Mouse (Mus musculus): Measurements from ENCODE around the gene Sorbs1. TPM values are rescaled to one million over a fixed set of nuclear protein-coding genes. Genes with fewer than 3 reads are reported as not detected.

Gene Sorbs1
- polyA plus RNA-seq, 1 experiment from 2014 or later, result 111 TPM

DNA sequence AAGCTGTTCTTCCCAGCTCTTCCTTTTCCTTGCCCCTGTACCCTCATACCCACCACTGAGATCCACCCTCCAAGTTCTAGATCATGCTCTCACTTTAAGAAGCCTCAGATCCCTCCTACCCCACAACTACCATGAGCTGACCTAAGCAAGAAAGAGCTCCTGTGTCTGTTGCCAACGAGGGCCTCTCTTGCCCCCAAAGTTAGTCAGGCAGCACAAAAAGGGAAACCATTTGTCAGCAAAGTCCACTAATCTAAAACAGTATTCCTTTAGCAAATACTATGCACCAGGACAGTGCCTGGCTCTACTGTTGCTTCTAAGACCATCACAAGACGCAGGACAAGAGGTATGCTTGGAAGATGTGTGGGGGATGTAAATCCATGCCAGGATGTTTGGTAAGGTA lies 106.4 kb downstream of the Sorbs1 start:
- Histone ChIP-seq H3K9ac (ENCODE audit: low read length) (no peak overlapping the region), H3K4me2 (replicated peaks; ENCODE audit: low read depth) (no peak overlapping the region), H3K9me3 (ENCODE audit: control insufficient read depth, low read length) (no peaks in the 10 kb centered on the region), H3K36me3 (ENCODE audit: control insufficient read depth, insufficient read depth, low read length) (no peaks in the 10 kb centered on the region), H3K27ac (replicated peaks) (no peak overlapping the region; the same call in 1 of the 2 replicates), H3K4me1 (replicated peaks; ENCODE audit: control insufficient read depth, insufficient read depth) (peaks cover 2% of the 10 kb centered on the region; the same call in 1 of the 2 replicates), H3K4me3 (ENCODE audit: low read depth, low read length) (no peak overlapping the region), H3K27me3 (ENCODE audit: control insufficient read depth, insufficient read depth, low read length) (no peaks in the 10 kb centered on the region)
- WGBS, result 69% methylated on average over 2 of the region's 2 CpGs
- TF ChIP-seq EP300 (optimal IDR thresholded peaks at IDR 0.05), result no peak
- no peak for TF ChIP-seq CTCF (IDR thresholded peaks at IDR 0.05; ENCODE audit: low read depth)
- DNase-seq (ENCODE audit: low spot score) (no peak), ATAC-seq (ENCODE audit: low FRiP score, low TSS enrichment) (no peak)

DNA sequence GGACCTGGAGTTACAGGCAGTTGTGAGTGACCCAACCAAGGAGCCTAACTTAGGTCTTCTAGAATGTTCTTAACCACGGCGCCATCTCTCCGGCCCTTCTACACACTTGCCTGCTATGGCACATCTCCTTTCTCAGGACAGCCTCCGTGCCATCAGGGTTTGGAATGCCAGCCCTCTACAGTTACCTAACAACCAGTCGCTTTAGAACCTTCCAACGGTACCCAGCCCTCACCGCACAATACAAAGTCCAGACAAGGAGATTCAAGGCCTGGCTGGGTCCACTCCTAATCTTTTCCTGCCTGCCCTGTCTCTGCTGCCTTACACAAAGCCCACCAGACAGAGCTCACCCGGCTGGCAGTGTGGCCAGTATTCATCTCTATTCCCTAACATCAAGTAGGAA lies 106.9 kb downstream of the Sorbs1 start:
- no peak for TF ChIP-seq CTCF (IDR thresholded peaks at IDR 0.05; ENCODE audit: low read depth)
- no peak for TF ChIP-seq EP300 (optimal IDR thresholded peaks at IDR 0.05)
- peaks cover 2% of the 10 kb centered on the region; the same call in 1 of the 2 replicates for H3K4me1 ChIP-seq (replicated peaks; ENCODE audit: control insufficient read depth, insufficient read depth)
- DNase-seq (ENCODE audit: low spot score), result no peak
- no peak for ATAC-seq (ENCODE audit: low FRiP score, low TSS enrichment)
- 92% methylated on average over 8 of the region's 8 CpGs for whole genome bisulfite sequencing
- no peak overlapping the region for H3K9ac ChIP-seq (ENCODE audit: low read length)
- H3K9me3 ChIP-seq (ENCODE audit: control insufficient read depth, low read length), result no peaks in the 10 kb centered on the region
- H3K4me2 ChIP-seq (replicated peaks; ENCODE audit: low read depth), result no peak overlapping the region
- no peaks in the 10 kb centered on the region for H3K36me3 ChIP-seq (ENCODE audit: control insufficient read depth, insufficient read depth, low read length)
- H3K4me3 ChIP-seq (ENCODE audit: low read depth, low read length), result no peak overlapping the region
- no peaks in the 10 kb centered on the region for H3K27me3 ChIP-seq (ENCODE audit: control insufficient read depth, insufficient read depth, low read length)
- H3K27ac ChIP-seq (replicated peaks), result peak overlapping the region; percentile 89; the same call in 1 of the 2 replicates

DNA sequence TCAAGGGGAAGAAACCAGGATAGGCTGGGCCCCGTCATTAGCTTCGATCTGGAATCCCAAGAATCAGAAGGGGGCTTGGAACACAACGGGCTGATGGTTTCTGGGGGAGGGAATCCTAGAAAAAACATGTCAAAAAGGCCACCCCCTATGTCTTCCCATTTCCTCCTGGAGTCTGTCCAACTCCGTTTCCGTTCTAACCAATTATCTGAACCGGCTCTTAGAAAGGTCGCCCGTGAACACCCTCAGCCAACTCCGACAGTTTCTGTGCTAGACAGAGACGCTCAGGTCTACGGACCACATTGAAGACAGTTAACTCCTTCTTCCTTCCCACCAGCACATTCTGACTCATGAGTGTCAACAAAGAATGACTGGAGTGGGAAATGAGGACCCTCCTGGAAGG lies 107.8 kb downstream of the Sorbs1 start:
- DNase-seq (ENCODE audit: low spot score), result no peak
- H3K4me3 ChIP-seq (ENCODE audit: low read depth, low read length), result no peak overlapping the region
- H3K36me3 ChIP-seq (ENCODE audit: control insufficient read depth, insufficient read depth, low read length), result no peaks in the 10 kb centered on the region
- H3K9me3 ChIP-seq (ENCODE audit: control insufficient read depth, low read length), result no peaks in the 10 kb centered on the region
- no peak overlapping the region for H3K4me2 ChIP-seq (replicated peaks; ENCODE audit: low read depth)
- H3K9ac ChIP-seq (ENCODE audit: low read length), result no peak overlapping the region
- WGBS, result 31% methylated on average over 11 of the region's 11 CpGs
- H3K4me1 ChIP-seq (replicated peaks; ENCODE audit: control insufficient read depth, insufficient read depth), result peaks cover 5% of the 10 kb centered on the region; the same call in 1 of the 2 replicates
- TF ChIP-seq CTCF (IDR thresholded peaks at IDR 0.05; ENCODE audit: low read depth), result no peak
- TF ChIP-seq EP300 (optimal IDR thresholded peaks at IDR 0.05), result no peak
- peak overlapping the region; percentile 89 for H3K27ac ChIP-seq (replicated peaks)
- no peaks in the 10 kb centered on the region for H3K27me3 ChIP-seq (ENCODE audit: control insufficient read depth, insufficient read depth, low read length)
- ATAC-seq (ENCODE audit: low FRiP score, low TSS enrichment), result no peak

DNA sequence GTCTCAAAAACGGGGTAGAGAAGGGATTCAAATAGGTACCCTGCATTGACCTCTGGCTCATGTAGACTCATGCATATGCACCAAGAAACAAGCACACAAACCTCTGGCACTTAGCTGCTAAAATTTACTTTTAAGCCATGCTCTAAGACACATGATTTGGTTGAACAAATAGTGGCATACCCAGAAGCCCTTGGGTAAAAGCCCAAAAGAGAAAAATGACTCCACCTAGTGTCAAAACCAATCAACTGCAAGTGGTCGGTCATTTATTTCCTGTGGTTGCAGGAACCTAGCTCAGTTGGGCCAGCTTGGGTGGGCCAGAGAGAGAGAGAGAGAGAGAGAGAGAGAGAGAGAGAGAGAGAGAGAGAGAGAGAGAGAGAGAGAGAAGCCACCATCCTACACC lies 109.0 kb downstream of the Sorbs1 start:
- Histone ChIP-seq H3K4me2 (replicated peaks; ENCODE audit: low read depth) (no peak overlapping the region), H3K9ac (ENCODE audit: low read length) (no peak overlapping the region), H3K27me3 (ENCODE audit: control insufficient read depth, insufficient read depth, low read length) (no peaks in the 10 kb centered on the region), H3K9me3 (ENCODE audit: control insufficient read depth, low read length) (no peaks in the 10 kb centered on the region), H3K36me3 (ENCODE audit: control insufficient read depth, insufficient read depth, low read length) (no peaks in the 10 kb centered on the region), H3K4me1 (replicated peaks; ENCODE audit: control insufficient read depth, insufficient read depth) (peaks cover 5% of the 10 kb centered on the region; the same call in 1 of the 2 replicates), H3K4me3 (ENCODE audit: low read depth, low read length) (no peak overlapping the region), H3K27ac (replicated peaks) (peak overlapping the region; percentile 89)
- TF ChIP-seq CTCF (IDR thresholded peaks at IDR 0.05; ENCODE audit: low read depth) (peak; percentile 66), EP300 (optimal IDR thresholded peaks at IDR 0.05) (no peak)
- no peak for ATAC-seq (ENCODE audit: low FRiP score, low TSS enrichment)
- no peak for DNase-seq (ENCODE audit: low spot score)
- WGBS, result 69% methylated on average over 2 of the region's 2 CpGs

DNA sequence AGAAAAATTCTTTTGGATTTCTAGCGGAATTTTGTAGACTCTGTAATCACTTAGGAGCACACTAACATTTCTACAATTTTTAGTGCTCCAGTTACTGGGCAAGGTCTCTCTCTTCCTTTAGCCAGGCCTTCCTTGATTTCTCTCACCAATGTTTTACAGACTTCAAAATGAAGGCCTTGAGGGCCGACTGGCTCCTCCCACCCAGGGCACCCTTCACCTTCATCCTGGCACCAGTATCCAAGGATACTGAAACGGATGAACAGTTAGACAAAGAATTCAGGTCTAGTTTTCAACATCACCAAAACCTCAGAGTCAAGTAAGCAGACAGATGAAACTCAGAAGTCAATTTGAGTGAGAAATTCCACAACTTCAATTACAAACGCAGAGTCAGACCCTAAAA lies 109.6 kb downstream of the Sorbs1 start:
- WGBS, result 82% methylated on average over 4 of the region's 4 CpGs
- Histone ChIP-seq H3K36me3 (ENCODE audit: control insufficient read depth, insufficient read depth, low read length) (no peaks in the 10 kb centered on the region), H3K27ac (replicated peaks) (no peak overlapping the region; the same call in 1 of the 2 replicates), H3K9ac (ENCODE audit: low read length) (no peak overlapping the region), H3K27me3 (ENCODE audit: control insufficient read depth, insufficient read depth, low read length) (no peaks in the 10 kb centered on the region), H3K9me3 (ENCODE audit: control insufficient read depth, low read length) (no peaks in the 10 kb centered on the region), H3K4me2 (replicated peaks; ENCODE audit: low read depth) (no peak overlapping the region), H3K4me1 (replicated peaks; ENCODE audit: control insufficient read depth, insufficient read depth) (peaks cover 5% of the 10 kb centered on the region; the same call in 1 of the 2 replicates), H3K4me3 (ENCODE audit: low read depth, low read length) (no peak overlapping the region)
- TF ChIP-seq CTCF (IDR thresholded peaks at IDR 0.05; ENCODE audit: low read depth), result no peak
- TF ChIP-seq EP300 (optimal IDR thresholded peaks at IDR 0.05), result no peak
- DNase-seq (ENCODE audit: low spot score), result no peak
- no peak for ATAC-seq (ENCODE audit: low FRiP score, low TSS enrichment)

DNA sequence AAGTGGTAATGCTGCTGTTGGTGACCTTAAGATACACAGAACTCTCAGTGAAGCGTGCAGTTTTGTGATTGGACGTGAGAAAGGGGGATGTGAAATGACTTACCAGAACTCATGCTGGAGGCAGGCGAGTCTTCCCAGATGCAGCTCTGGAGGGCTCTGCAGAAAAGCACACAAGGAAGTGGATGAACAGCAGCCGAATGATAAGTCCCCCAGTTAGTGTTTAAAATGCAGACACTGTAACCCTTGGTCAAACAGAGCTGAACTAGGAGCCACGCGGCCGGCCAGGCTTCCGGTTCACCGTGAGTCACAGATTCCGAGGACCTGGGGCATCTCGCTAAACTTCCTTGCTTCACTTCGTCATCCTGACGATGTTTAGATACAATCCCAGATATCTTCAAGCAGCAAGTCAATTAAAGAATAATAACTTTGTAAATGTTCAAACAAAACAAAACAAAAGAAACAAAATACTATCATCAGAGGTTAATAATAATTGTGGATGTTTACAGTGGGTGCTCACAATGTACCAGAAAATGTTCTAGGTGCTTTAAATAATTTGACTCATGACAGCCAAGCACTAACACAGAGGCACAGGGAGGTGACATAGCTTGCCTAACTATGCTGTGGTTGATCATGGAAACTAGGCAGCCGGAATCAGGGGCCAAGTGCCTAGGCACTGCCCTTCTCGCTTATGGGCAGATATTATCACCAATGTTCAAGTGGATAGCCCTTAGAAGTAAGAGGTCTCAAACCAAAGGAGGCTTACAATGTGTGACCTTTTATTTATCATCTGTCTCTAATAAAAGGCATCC lies 111.2 kb downstream of the Sorbs1 start:
- Histone ChIP-seq H3K27me3 (ENCODE audit: control insufficient read depth, insufficient read depth, low read length) (no peaks in the 10 kb centered on the region), H3K9ac (ENCODE audit: low read length) (no peak overlapping the region), H3K36me3 (ENCODE audit: control insufficient read depth, insufficient read depth, low read length) (no peaks in the 10 kb centered on the region), H3K9me3 (ENCODE audit: control insufficient read depth, low read length) (no peaks in the 10 kb centered on the region), H3K4me1 (replicated peaks; ENCODE audit: control insufficient read depth, insufficient read depth) (peaks cover 5% of the 10 kb centered on the region; the same call in 1 of the 2 replicates), H3K4me2 (replicated peaks; ENCODE audit: low read depth) (no peak overlapping the region), H3K4me3 (ENCODE audit: low read depth, low read length) (no peak overlapping the region), H3K27ac (replicated peaks) (peak overlapping the region; percentile 75)
- 24% methylated on average over 15 of the region's 15 CpGs for WGBS
- peak; percentile 31; the same call in 1 of the 2 replicates for ATAC-seq (ENCODE audit: low FRiP score, low TSS enrichment)
- no peak for TF ChIP-seq CTCF (IDR thresholded peaks at IDR 0.05; ENCODE audit: low read depth)
- no peak for TF ChIP-seq EP300 (optimal IDR thresholded peaks at IDR 0.05)
- peak; percentile 62 for DNase-seq (ENCODE audit: low spot score)

Measured in stomach, postnatal 0 days (tissue).